Mouse (Mus musculus) bone marrow macrophage, adult 2 months (primary cell): ENCODE results near the gene Hcn1. TPM values are rescaled to one million over a fixed set of nuclear protein-coding genes. Genes with fewer than 3 reads are reported as not detected.

Source experiments
- H3K27ac ChIP-seq: 2 replicates; pipeline ENCODE4 v1.5.1; 2012; ENCODE audit warnings: low read depth, low read length; ENCODE audit not compliant: insufficient read depth
- H3K4me1 ChIP-seq: 2 replicates; pipeline ENCODE4 v1.6.1; 2012; ENCODE audit warnings: low read length; ENCODE audit not compliant: control insufficient read depth, insufficient read depth
- H3K4me3 ChIP-seq: 2 replicates; pipeline ENCODE4 v1.5.1; 2012; ENCODE audit warnings: mild to moderate bottlenecking, low read length, moderate library complexity; ENCODE audit not compliant: insufficient read depth
- CTCF ChIP-seq: IDR thresholded peaks from 2 replicates; pipeline ENCODE4 v1.5.1; 2012; ENCODE audit warnings: low read depth, mild to moderate bottlenecking, low read length, moderate library complexity
- POLR2A ChIP-seq: IDR thresholded peaks from 2 replicates; pipeline ENCODE4 v1.6.1; 2012; ENCODE audit warnings: mild to moderate bottlenecking, low read depth, low read length, borderline replicate concordance
- polyA plus RNA-seq: library from polyadenylated mRNA; stranded (reverse); fragments of >200 nt; gene quantifications from 2 replicates; pipeline ENCODE4 v1.2.4, GENCODE M21; 2012; ENCODE audit not compliant: missing spikeins, insufficient read depth, insufficient read length

The Hcn1 gene
- polyA plus RNA-seq, 1 experiment, result not detected

DNA sequence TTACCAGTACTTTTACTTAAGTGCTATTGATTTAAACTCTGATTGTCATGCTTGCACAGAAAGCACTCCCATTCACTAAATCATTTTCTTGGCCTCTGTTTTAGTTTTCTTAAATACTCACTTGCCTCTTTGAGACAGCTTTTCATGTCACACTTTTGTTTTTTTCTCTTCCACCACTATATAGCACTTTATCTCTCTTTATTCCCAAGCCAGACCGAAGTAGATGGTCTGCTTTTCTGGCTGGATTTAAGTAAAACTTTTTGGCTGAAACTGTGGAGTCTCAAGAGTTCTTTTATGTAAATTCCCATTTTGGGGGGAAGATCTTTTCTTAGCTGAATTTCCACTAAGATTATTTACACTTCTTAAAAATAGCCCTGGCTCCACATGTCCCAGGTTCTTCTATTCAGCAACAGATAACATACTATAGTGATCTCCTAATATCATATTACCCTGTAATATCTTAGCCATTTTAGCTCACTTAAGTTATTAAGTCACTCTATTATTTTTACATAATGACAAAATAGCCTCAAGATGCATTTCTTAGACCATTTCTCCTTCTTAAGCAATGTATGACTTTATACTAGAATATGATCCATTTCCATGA is 92.7 kb downstream of the Hcn1 start:
- no peak overlapping the region for H3K4me3 ChIP-seq
- H3K4me1 ChIP-seq, result no peaks in the 10 kb centered on the region
- TF ChIP-seq POLR2A, result no peak
- TF ChIP-seq CTCF, result no peak
- H3K27ac ChIP-seq, result no peak overlapping the region

DNA sequence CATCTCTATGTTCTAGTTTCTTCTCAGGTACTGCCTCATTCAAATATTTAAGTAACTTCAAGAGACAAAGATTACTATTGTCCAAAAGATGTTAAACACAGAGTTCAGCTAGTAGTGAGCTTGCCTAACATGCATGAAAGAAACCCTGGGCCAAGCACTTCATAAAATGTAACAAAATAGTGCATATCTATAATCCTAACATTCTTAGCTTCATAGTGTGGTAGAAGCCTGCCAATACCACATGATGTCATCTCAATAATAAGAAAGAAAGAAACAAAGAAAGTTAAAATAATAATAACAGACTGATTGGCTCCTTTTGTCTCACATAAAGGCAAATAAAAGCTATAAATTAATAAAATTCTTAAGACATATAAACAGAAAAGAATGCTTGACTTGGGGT is 103.5 kb downstream of the Hcn1 start:
- no peak overlapping the region for H3K27ac ChIP-seq
- no peak overlapping the region for H3K4me3 ChIP-seq
- TF ChIP-seq POLR2A, result no peak
- no peak for TF ChIP-seq CTCF
- H3K4me1 ChIP-seq, result peaks cover 4% of the 10 kb centered on the region; the same call in 1 of the 2 replicates

GRCm38 (mm10) chr13:117705997-117706396 is 103.9 kb downstream of the Hcn1 start:
- TF ChIP-seq POLR2A (no peak), CTCF (no peak)
- Histone ChIP-seq H3K4me3 (no peak overlapping the region), H3K4me1 (peaks cover 4% of the 10 kb centered on the region; the same call in 1 of the 2 replicates), H3K27ac (no peak overlapping the region)

- TF ChIP-seq CTCF (no peak), POLR2A (no peak)
- peaks cover 4% of the 10 kb centered on the region; the same call in 1 of the 2 replicates for H3K4me1 ChIP-seq
- no peak overlapping the region for H3K27ac ChIP-seq
- H3K4me3 ChIP-seq, result no peak overlapping the region
These were observed 104.4 kb downstream of the Hcn1 start for GRCm38 (mm10) chr13:117706496-117706895.

GRCm38 (mm10) chr13:117706986-117707738 is 105.0 kb downstream of the Hcn1 start:
- TF ChIP-seq CTCF, result no peak
- no peak for TF ChIP-seq POLR2A
- Histone ChIP-seq H3K27ac (no peak overlapping the region), H3K4me3 (no peak overlapping the region), H3K4me1 (peaks cover 4% of the 10 kb centered on the region; the same call in 1 of the 2 replicates)

- TF ChIP-seq POLR2A, result no peak
- TF ChIP-seq CTCF, result no peak
- H3K27ac ChIP-seq, result no peak overlapping the region
- no peak overlapping the region for H3K4me3 ChIP-seq
- H3K4me1 ChIP-seq, result peaks cover 4% of the 10 kb centered on the region; the same call in 1 of the 2 replicates
These were observed 108.7 kb downstream of the Hcn1 start for GRCm38 (mm10) chr13:117710811-117711210.

DNA sequence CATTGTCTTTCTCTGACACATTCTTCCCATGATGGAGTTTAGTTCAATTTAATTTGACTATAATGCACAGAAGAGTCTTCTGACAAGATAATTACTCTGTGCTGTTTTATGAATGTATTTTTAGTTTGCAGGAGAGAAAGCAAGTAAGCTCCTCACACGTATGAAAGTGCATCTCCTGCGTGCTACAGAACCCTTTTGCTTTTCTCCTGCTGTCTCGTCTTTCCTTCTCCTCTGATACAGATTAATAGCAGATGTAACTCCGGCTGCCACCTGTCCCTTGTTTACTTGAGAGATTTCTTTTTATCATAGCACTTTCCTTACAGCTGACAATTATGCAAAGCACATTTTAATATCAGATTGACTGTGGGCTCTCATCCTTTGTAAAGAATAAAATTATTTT is 120.0 kb downstream of the Hcn1 start:
- Histone ChIP-seq H3K27ac (no peak overlapping the region), H3K4me1 (no peaks in the 10 kb centered on the region)

GRCm38 (mm10) chr13:117724083-117724482 is 122.0 kb downstream of the Hcn1 start:
- TF ChIP-seq CTCF (no peak), POLR2A (no peak)
- peaks cover 3% of the 10 kb centered on the region for H3K4me1 ChIP-seq
- H3K27ac ChIP-seq, result no peak overlapping the region
- H3K4me3 ChIP-seq, result no peak overlapping the region

More for the DNA sequence above, 120.0 kb downstream of the Hcn1 start:
- no peak overlapping the region for H3K4me3 ChIP-seq
- TF ChIP-seq CTCF, result no peak
- no peak for TF ChIP-seq POLR2A

DNA sequence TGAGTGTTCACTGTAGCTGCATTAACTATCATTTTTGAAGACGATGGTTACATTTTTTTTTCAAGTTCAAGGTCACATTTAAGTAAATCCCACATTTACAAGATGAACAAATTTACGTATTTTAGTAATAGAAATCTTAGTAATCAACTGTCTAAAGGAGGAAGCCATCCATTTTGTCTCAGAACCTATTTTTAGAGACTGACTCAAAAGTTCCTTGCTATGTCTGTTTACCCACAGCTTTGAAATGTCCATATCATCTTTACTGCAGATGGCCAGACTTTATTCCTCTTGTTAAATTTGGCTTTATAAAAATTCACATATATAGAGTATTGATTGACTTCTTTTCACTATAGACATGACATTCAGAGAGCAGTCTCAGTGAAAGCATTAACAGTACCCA is 126.3 kb downstream of the Hcn1 start:
- TF ChIP-seq CTCF (no peak), POLR2A (no peak)
- H3K4me1 ChIP-seq, result peaks cover 3% of the 10 kb centered on the region
- H3K27ac ChIP-seq, result no peak overlapping the region
- H3K4me3 ChIP-seq, result no peak overlapping the region

GRCm38 (mm10) chr13:117732738-117733137 is 130.6 kb downstream of the Hcn1 start:
- Histone ChIP-seq H3K27ac (no peak overlapping the region), H3K4me1 (peaks cover 3% of the 10 kb centered on the region), H3K4me3 (no peak overlapping the region)
- TF ChIP-seq CTCF (no peak), POLR2A (no peak)
